8 mouse cellular contexts compared by ENCODE assay signal in genomic region chr4:88550161-88550945, GRCm38 (mm10). TPM values are rescaled to one million over a fixed set of nuclear protein-coding genes. Genes with fewer than 3 reads are reported as not detected.
DNase-seq lines count a peak whose midpoint lies in the region; ATAC-seq and TF ChIP-seq lines count a peak whose summit lies in the region.

No protein-coding gene starts in this region.

- 37% methylated on average over 22 of the region's 22 CpGs for WGBS in forebrain, embryonic 10.5 days
- WGBS in heart, embryonic 15.5 days: 27% methylated on average over 22 of the region's 22 CpGs
- 21% methylated on average over 22 of the region's 22 CpGs for WGBS in liver, embryonic 13.5 days (ENCODE audit: insufficient replicate concordance)
- WGBS in stomach, embryonic 14.5 days: 29% methylated on average over 22 of the region's 22 CpGs

- 0 out of 2 replicates have a peak, but pooled peaks cover 2% of the 10 kb centered on the region for H3K27me3 ChIP-seq in E14TG2a.4 (ENCODE audit: insufficient read depth, low read length)
- H3K27me3 ChIP-seq in forebrain, embryonic 10.5 days (ENCODE audit: poor library complexity, severe bottlenecking): no peaks in the 10 kb centered on the region
- H3K27me3 ChIP-seq in heart, embryonic 15.5 days: no peaks in the 10 kb centered on the region
- H3K27me3 ChIP-seq in liver, embryonic 13.5 days: 0 out of 2 replicates have a peak, but pooled peaks cover 4% of the 10 kb centered on the region
- no peaks in the 10 kb centered on the region for H3K27me3 ChIP-seq in stomach, embryonic 14.5 days (ENCODE audit: control insufficient read depth, insufficient read depth, low read length)

- peak; percentile 39 for TF ChIP-seq CTCF in E14TG2a.4 (conservative IDR thresholded peaks at IDR 0.05; ENCODE audit: low read length)

- peak; percentile 87 for DNase-seq in c-Kit-positive CD71-negative TER-119-negative erythroid progenitor cells, embryonic 14.5 days (ENCODE audit: low read depth)
- peak; percentile 64 for DNase-seq in forebrain, embryonic 10.5 days (ENCODE audit: extremely low spot score, low spot score)
- DNase-seq in kidney, postnatal 14 days: peak; percentile 83
- peak; percentile 77 for DNase-seq in liver, embryonic 13.5 days
- peak; percentile 75 to 80 for DNase-seq in natural killer cell, adult 2 months (ENCODE audit: low spot score in 2 of 2)

- 0 out of 2 replicates have a peak, but pooled peaks have one; percentile 47 for ATAC-seq in heart, embryonic 15.5 days (replicated peaks; ENCODE audit: insufficient number of reproducible peaks, insufficient read depth, low FRiP score, low read depth)
- peak; percentile 96 for ATAC-seq in liver, embryonic 13.5 days (ENCODE audit: low read depth)
- ATAC-seq in stomach, embryonic 14.5 days (ENCODE audit: insufficient number of reproducible peaks, insufficient read depth, low FRiP score, low read depth): peak; percentile 76

- H3K4me1 ChIP-seq in E14TG2a.4 (replicated peaks; ENCODE audit: low read depth, low read length): no peaks in the 10 kb centered on the region
- H3K4me1 ChIP-seq in forebrain, embryonic 10.5 days: peaks cover 9% of the 10 kb centered on the region; the same call in 1 of the 2 replicates
- H3K4me1 ChIP-seq in heart, embryonic 15.5 days (replicated peaks): peaks cover 4% of the 10 kb centered on the region
- H3K4me1 ChIP-seq in liver, embryonic 13.5 days (replicated peaks): peaks cover 7% of the 10 kb centered on the region
- no peaks in the 10 kb centered on the region for H3K4me1 ChIP-seq in stomach, embryonic 14.5 days (ENCODE audit: control insufficient read depth, insufficient read depth, low read length)

- H3K4me2 ChIP-seq in heart, embryonic 15.5 days: peak overlapping the region; percentile 66
- H3K4me2 ChIP-seq in liver, embryonic 13.5 days: peak overlapping the region; percentile 78
- H3K4me2 ChIP-seq in stomach, embryonic 14.5 days (replicated peaks; ENCODE audit: low read depth, low read length): peak overlapping the region; percentile 32

- H3K4me3 ChIP-seq in E14TG2a.4 (replicated peaks; ENCODE audit: low read length): no peak overlapping the region
- peak overlapping the region; percentile 32 for H3K4me3 ChIP-seq in forebrain, embryonic 10.5 days
- H3K4me3 ChIP-seq in heart, embryonic 15.5 days: peak overlapping the region; percentile 49
- peak overlapping the region; percentile 62 for H3K4me3 ChIP-seq in liver, embryonic 13.5 days (replicated peaks)
- H3K4me3 ChIP-seq in stomach, embryonic 14.5 days (ENCODE audit: low read depth, low read length): peak overlapping the region; percentile 15; the same call in 1 of the 2 replicates

- H3K36me3 ChIP-seq in E14TG2a.4 (ENCODE audit: insufficient read depth, low read length): no peaks in the 10 kb centered on the region
- H3K36me3 ChIP-seq in forebrain, embryonic 10.5 days (replicated peaks): no peaks in the 10 kb centered on the region
- H3K36me3 ChIP-seq in heart, embryonic 15.5 days: no peaks in the 10 kb centered on the region
- no peaks in the 10 kb centered on the region for H3K36me3 ChIP-seq in liver, embryonic 13.5 days
- no peaks in the 10 kb centered on the region for H3K36me3 ChIP-seq in stomach, embryonic 14.5 days (ENCODE audit: control insufficient read depth, insufficient read depth, low read length)

- H3K27ac ChIP-seq in forebrain, embryonic 10.5 days: no peak overlapping the region
- H3K27ac ChIP-seq in heart, embryonic 15.5 days: no peak overlapping the region
- H3K27ac ChIP-seq in liver, embryonic 13.5 days: no peak overlapping the region
- H3K27ac ChIP-seq in stomach, embryonic 14.5 days (ENCODE audit: low read length): no peak overlapping the region

- no peaks in the 10 kb centered on the region for H3K9me3 ChIP-seq in E14TG2a.4 (ENCODE audit: low read length)
- H3K9me3 ChIP-seq in forebrain, embryonic 10.5 days: no peaks in the 10 kb centered on the region
- H3K9me3 ChIP-seq in heart, embryonic 15.5 days (replicated peaks): no peaks in the 10 kb centered on the region
- no peaks in the 10 kb centered on the region for H3K9me3 ChIP-seq in liver, embryonic 13.5 days (replicated peaks)
- H3K9me3 ChIP-seq in stomach, embryonic 14.5 days (ENCODE audit: control insufficient read depth, low read depth, low read length): no peaks in the 10 kb centered on the region

- H3K9ac ChIP-seq in heart, embryonic 15.5 days: peak overlapping the region; percentile 23; the same call in 1 of the 2 replicates
- peak overlapping the region; percentile 68 for H3K9ac ChIP-seq in liver, embryonic 13.5 days
- no peak overlapping the region for H3K9ac ChIP-seq in stomach, embryonic 14.5 days (replicated peaks; ENCODE audit: low read depth, low read length)

RNA-seq across cellular contexts. Expression of gene Ifna15, which starts 7.7 kb away (rescaled TPM):
- not detected in 2 replicates for polyA plus RNA-seq in forebrain, embryonic 10.5 days (2016; fragmentation: Nextera tagmentation; extraction: Ambion mirVana)
- polyA plus RNA-seq in heart, embryonic 15.5 days (2015; fragmentation: Nextera tagmentation; extraction: Ambion mirVana): not detected in 2 replicates
- polyA plus RNA-seq in liver, embryonic 13.5 days (2015; fragmentation: Nextera tagmentation; extraction: Ambion mirVana): not detected in 2 replicates
- polyA plus RNA-seq in stomach, embryonic 14.5 days (2014; fragmentation: Nextera tagmentation; extraction: Ambion mirVana): not detected in 2 replicates

RNA-seq across cellular contexts. Expression of gene Ifna14, which starts 21.2 kb away (rescaled TPM):
- not detected in 2 replicates for polyA plus RNA-seq in forebrain, embryonic 10.5 days (2016; fragmentation: Nextera tagmentation; extraction: Ambion mirVana)
- not detected in 2 replicates for polyA plus RNA-seq in heart, embryonic 15.5 days (2015; fragmentation: Nextera tagmentation; extraction: Ambion mirVana)
- polyA plus RNA-seq in liver, embryonic 13.5 days (2015; fragmentation: Nextera tagmentation; extraction: Ambion mirVana): not detected in 2 replicates
- polyA plus RNA-seq in stomach, embryonic 14.5 days (2014; fragmentation: Nextera tagmentation; extraction: Ambion mirVana): not detected in 2 replicates

RNA-seq across cellular contexts. Expression of gene Ifnb1, which starts 27.8 kb away (rescaled TPM):
- polyA plus RNA-seq in forebrain, embryonic 10.5 days (2016; fragmentation: Nextera tagmentation; extraction: Ambion mirVana): not detected in 2 replicates
- polyA plus RNA-seq in heart, embryonic 15.5 days (2015; fragmentation: Nextera tagmentation; extraction: Ambion mirVana): not detected in 2 replicates
- not detected in 2 replicates for polyA plus RNA-seq in liver, embryonic 13.5 days (2015; fragmentation: Nextera tagmentation; extraction: Ambion mirVana)
- polyA plus RNA-seq in stomach, embryonic 14.5 days (2014; fragmentation: Nextera tagmentation; extraction: Ambion mirVana): not detected in 2 replicates

RNA-seq across cellular contexts. Expression of gene Ifna9, which starts 41.8 kb away (rescaled TPM):
- not detected in 2 replicates for polyA plus RNA-seq in forebrain, embryonic 10.5 days (2016; fragmentation: Nextera tagmentation; extraction: Ambion mirVana)
- polyA plus RNA-seq in heart, embryonic 15.5 days (2015; fragmentation: Nextera tagmentation; extraction: Ambion mirVana): not detected in 2 replicates
- polyA plus RNA-seq in liver, embryonic 13.5 days (2015; fragmentation: Nextera tagmentation; extraction: Ambion mirVana): not detected in 2 replicates
- not detected in 2 replicates for polyA plus RNA-seq in stomach, embryonic 14.5 days (2014; fragmentation: Nextera tagmentation; extraction: Ambion mirVana)

RNA-seq across cellular contexts. Expression of gene Ifna12, which starts 52.8 kb away (rescaled TPM):
- not detected in 2 replicates for polyA plus RNA-seq in forebrain, embryonic 10.5 days (2016; fragmentation: Nextera tagmentation; extraction: Ambion mirVana)
- not detected in 2 replicates for polyA plus RNA-seq in heart, embryonic 15.5 days (2015; fragmentation: Nextera tagmentation; extraction: Ambion mirVana)
- not detected in 2 replicates for polyA plus RNA-seq in liver, embryonic 13.5 days (2015; fragmentation: Nextera tagmentation; extraction: Ambion mirVana)
- polyA plus RNA-seq in stomach, embryonic 14.5 days (2014; fragmentation: Nextera tagmentation; extraction: Ambion mirVana): not detected in 2 replicates
